Mouse (Mus musculus) C2C12 (cell line): ENCODE measurements around the gene Scp2d1. TPM values are rescaled to one million over a fixed set of nuclear protein-coding genes. Genes with fewer than 3 reads are reported as not detected.

Source experiments
- H3K27me3 ChIP-seq: one replicate; pipeline ENCODE4 v1.6.1; 2011; ENCODE audit not compliant: control insufficient read depth, insufficient read depth, insufficient read length
- H3K36me3 ChIP-seq: one replicate; pipeline ENCODE4 v1.6.1; 2011; ENCODE audit not compliant: control insufficient read depth, insufficient read depth
- H3K4me3 ChIP-seq: one replicate; pipeline ENCODE4 v1.5.1; 2011; ENCODE audit warnings: mild to moderate bottlenecking, control low read depth; ENCODE audit not compliant: poor library complexity, insufficient read depth, severe bottlenecking
- H3K79me2 ChIP-seq: one replicate; pipeline ENCODE4 v1.6.1; 2011; ENCODE audit not compliant: control insufficient read depth, insufficient read depth
- H3K79me3 ChIP-seq: one replicate; pipeline ENCODE4 v1.6.1; 2011; ENCODE audit warnings: low read depth, control low read depth
- H3ac ChIP-seq: one replicate; pipeline ENCODE3; 2011; ENCODE audit warnings: low read depth; ENCODE audit not compliant: control insufficient read depth, insufficient read length
- CEBPB ChIP-seq: IDR thresholded peaks from one replicate; pipeline ENCODE4 v1.6.1; 2011; ENCODE audit warnings: low read depth, mild to moderate bottlenecking, control low read depth, moderate library complexity
- CTCF ChIP-seq: IDR thresholded peaks from one replicate; pipeline ENCODE4 v1.5.1; 2011; ENCODE audit not compliant: control insufficient read depth, insufficient read depth, insufficient read length
- FOSL1 ChIP-seq: IDR thresholded peaks from one replicate; pipeline ENCODE4 v1.8.0; 2011; ENCODE audit warnings: mild to moderate bottlenecking, low read length; ENCODE audit not compliant: poor library complexity, insufficient read depth, severe bottlenecking
- MAX ChIP-seq: IDR thresholded peaks from one replicate; pipeline ENCODE4 v1.6.1; 2011; ENCODE audit warnings: mild to moderate bottlenecking, control low read depth
- MYOD1 ChIP-seq: IDR thresholded peaks from one replicate; pipeline ENCODE4 v1.6.1; 2011; ENCODE audit warnings: low read depth; ENCODE audit not compliant: control insufficient read depth, insufficient read length
- MYOG ChIP-seq: IDR thresholded peaks from one replicate; pipeline ENCODE4 v1.6.1; 2011; ENCODE audit not compliant: control insufficient read depth, insufficient read length; ENCODE audit errors: extremely low read depth
- USF1 ChIP-seq: IDR thresholded peaks from one replicate; pipeline ENCODE4 v1.6.1; 2011; ENCODE audit warnings: low read depth, mild to moderate bottlenecking, control low read depth, moderate library complexity
- polyA plus RNA-seq: library from polyadenylated mRNA; unstranded; fragments of >200 nt; fragmentation: generic; extraction: Trizol; gene quantifications from one replicate; pipeline ENCODE4 v1.2.1, GENCODE M21; 2012; ENCODE audit warnings: missing spikeins

Gene Scp2d1
- polyA plus RNA-seq, 1 experiment: not detected

GRCm38 (mm10) chr2:144807766-144808754 is 15.4 kb upstream of the Scp2d1 start:
- no peak overlapping the region for H3K4me3 ChIP-seq
- no peak overlapping the region for H3ac ChIP-seq
- H3K36me3 ChIP-seq: no peaks in the 10 kb centered on the region
- no peaks in the 10 kb centered on the region for H3K27me3 ChIP-seq
- no peaks in the 10 kb centered on the region for H3K79me2 ChIP-seq
- H3K79me3 ChIP-seq: no peaks in the 10 kb centered on the region
- no peak for TF ChIP-seq FOSL1
- TF ChIP-seq MYOG: no peak
- no peak for TF ChIP-seq CEBPB
- TF ChIP-seq MAX: no peak
- TF ChIP-seq USF1: no peak

- Histone ChIP-seq H3K4me3 (no peak overlapping the region), H3K27me3 (no peaks in the 10 kb centered on the region), H3K36me3 (no peaks in the 10 kb centered on the region), H3K79me2 (no peaks in the 10 kb centered on the region), H3K79me3 (no peaks in the 10 kb centered on the region), H3ac (no peak overlapping the region)
- TF ChIP-seq FOSL1 (no peak), USF1 (no peak), CTCF (no peak), MAX (no peak), CEBPB (no peak), MYOD1 (no peak), MYOG (no peak)
These were observed 5.1 kb downstream of the Scp2d1 start for GRCm38 (mm10) chr2:144828457-144828985.

- Histone ChIP-seq H3K27me3 (no peaks in the 10 kb centered on the region), H3K36me3 (no peaks in the 10 kb centered on the region), H3ac (no peak overlapping the region), H3K79me2 (no peaks in the 10 kb centered on the region), H3K79me3 (no peaks in the 10 kb centered on the region), H3K4me3 (no peak overlapping the region)
- TF ChIP-seq FOSL1: no peak
- TF ChIP-seq USF1: no peak
- no peak for TF ChIP-seq MAX
- no peak for TF ChIP-seq CEBPB
- no peak for TF ChIP-seq MYOD1
- no peak for TF ChIP-seq CTCF
- TF ChIP-seq MYOG: no peak
These were observed 13.3 kb downstream of the Scp2d1 start for GRCm38 (mm10) chr2:144836667-144837311.

GRCm38 (mm10) chr2:144837312-144837679 is 13.8 kb downstream of the Scp2d1 start:
- Histone ChIP-seq H3K79me3 (no peaks in the 10 kb centered on the region), H3K36me3 (no peaks in the 10 kb centered on the region)

GRCm38 (mm10) chr2:144868827-144869226 is 45.4 kb downstream of the Scp2d1 start:
- no peaks in the 10 kb centered on the region for H3K79me2 ChIP-seq
- H3K4me3 ChIP-seq: no peak overlapping the region
- no peak for TF ChIP-seq MYOG
- TF ChIP-seq USF1: no peak
- TF ChIP-seq CEBPB: no peak
- no peak for TF ChIP-seq CTCF
- TF ChIP-seq MAX: no peak
- no peak for TF ChIP-seq MYOD1
- TF ChIP-seq FOSL1: no peak

More at GRCm38 (mm10) chr2:144837312-144837679, 13.8 kb downstream of the Scp2d1 start:
- H3K79me2 ChIP-seq: no peaks in the 10 kb centered on the region
- TF ChIP-seq MYOD1: no peak
- TF ChIP-seq MYOG: no peak
- TF ChIP-seq MAX: no peak
- no peak for TF ChIP-seq CTCF
- no peak for TF ChIP-seq FOSL1
- H3K4me3 ChIP-seq: no peak overlapping the region
- H3ac ChIP-seq: no peak overlapping the region
- no peaks in the 10 kb centered on the region for H3K27me3 ChIP-seq

More at GRCm38 (mm10) chr2:144868827-144869226, 45.4 kb downstream of the Scp2d1 start:
- Histone ChIP-seq H3ac (no peak overlapping the region), H3K36me3 (no peaks in the 10 kb centered on the region), H3K27me3 (no peaks in the 10 kb centered on the region), H3K79me3 (no peaks in the 10 kb centered on the region)

Other genes with a start within 250 kb of the Scp2d1 start
- gene Smim26, start 229.6 kb upstream of the Scp2d1 start, polyA plus RNA-seq: 48.3 TPM
- 7.1 TPM for gene Dtd1, start 223.8 kb upstream of the Scp2d1 start, polyA plus RNA-seq